Mouse (Mus musculus) right cerebral cortex, postnatal 14 days (tissue): ENCODE measurements around the gene Atp6v1g2.
A peak's percentile ranks its signal among the peaks of the same experiment; 100 is the strongest.
"Not testable (repeated sequence)": the region's sequence is repeated elsewhere in the genome, so short reads cannot be mapped to it uniquely, and the experiment has no call there.

ENCODE experiments used
- DNase-seq: peaks from one replicate; pipeline ENCODE4 v3.0.0; 2022

The Atp6v1g2 gene

DNA sequence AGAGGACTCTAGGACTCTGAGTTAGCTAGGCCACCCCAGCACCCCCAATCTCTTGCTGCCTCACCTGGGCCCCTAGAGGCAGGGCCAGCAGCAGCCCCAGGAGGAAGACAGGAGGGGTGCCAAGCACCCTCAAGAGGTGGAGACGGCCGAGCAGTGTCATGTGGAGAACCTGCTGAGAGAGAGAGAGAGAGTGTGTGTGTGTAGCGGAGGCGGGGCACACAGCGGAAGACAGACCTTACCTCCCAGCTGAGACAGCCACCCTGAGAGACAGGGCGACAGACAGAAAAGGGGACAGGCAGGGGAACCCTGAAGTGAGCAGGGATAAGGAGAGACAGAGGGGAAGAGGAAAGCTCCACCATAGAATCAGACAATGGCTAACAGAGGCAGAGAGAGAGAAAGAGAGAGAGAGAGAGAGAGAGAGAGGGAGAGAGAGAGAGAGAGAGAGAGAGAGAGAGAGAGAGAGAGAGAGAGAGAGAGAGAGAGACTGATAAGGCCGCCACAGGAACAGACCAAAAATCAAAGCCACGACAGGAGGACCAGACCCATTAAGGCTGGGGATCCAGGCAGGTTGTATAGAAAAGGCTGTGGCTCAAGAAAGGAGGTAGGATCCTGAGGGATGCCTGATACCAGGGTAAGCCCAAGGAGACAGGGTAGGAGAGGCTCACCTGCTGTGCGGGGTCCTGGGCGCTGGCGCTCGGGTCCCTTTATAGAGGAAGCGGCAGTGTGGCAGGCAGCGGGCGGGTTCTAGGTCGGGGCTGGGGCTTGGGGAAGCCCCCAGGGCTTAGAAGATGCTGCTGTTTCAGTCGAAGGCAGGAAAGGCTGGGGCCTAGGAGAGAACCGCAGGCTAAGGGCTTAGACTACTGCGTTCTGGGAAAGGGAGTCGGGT lies 28.7 kb upstream of the Atp6v1g2 start, which contains the start of gene Lta:
Lta (minus strand) TSS at position 858 of the 886 bp plus-strand sequence.
- no peak for DNase-seq

DNA sequence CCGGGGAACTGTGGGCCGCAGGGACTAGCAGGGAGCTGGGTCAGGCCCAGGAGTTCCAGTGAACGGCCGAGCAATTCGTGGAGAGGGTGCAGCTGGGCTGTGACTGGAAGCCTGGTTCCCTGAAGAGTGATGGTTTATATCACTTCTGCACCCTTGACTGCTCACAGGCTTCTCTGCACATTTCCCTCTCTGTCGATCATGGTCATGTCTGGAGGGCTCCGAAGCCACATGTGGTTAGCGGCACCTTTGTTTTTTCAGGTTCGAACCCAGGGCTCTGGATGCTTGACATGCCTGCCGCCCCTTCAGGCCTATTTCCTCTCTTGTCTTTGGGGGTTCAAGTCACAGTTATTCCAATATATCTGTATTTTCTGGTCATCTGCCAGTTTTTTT lies 28.1 kb upstream of the Atp6v1g2 start:
- no peak for DNase-seq

DNA sequence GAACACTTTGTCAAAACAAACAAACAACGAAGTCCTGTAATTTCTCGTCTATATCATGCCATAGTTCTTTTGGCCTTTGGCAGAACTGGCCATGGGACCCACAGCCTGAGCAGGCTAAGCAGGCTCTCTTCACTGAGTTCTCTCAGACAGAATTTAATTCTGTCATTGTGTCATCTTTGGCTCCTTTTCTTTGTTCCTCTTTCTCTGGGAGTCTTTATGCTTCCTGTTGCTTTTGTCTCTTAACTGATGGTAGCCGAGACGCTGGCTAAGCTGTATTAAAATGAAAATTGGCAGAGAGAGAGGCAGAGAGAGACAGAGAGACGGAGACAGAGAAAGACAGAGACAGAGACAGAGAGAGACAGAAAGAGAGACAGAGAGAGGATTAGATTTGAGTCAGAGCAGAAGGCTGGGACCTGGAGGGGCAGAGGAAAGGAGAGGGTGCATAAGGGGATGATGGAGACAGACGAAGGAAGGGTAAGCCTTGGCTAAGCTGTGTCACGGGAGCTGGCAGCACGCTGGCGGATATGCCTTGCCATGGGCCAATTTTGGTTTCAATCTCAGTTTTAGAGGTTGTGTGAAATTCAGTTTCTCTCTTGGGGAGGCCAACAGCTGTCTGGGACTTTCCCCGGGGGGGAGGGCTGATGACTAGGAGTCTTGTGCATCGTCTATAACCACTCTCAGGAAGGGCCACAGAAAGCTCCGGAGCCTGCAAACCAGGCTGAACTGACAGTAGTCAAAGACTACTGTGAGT lies 23.5 kb upstream of the Atp6v1g2 start:
- DNase-seq: no peak

DNA sequence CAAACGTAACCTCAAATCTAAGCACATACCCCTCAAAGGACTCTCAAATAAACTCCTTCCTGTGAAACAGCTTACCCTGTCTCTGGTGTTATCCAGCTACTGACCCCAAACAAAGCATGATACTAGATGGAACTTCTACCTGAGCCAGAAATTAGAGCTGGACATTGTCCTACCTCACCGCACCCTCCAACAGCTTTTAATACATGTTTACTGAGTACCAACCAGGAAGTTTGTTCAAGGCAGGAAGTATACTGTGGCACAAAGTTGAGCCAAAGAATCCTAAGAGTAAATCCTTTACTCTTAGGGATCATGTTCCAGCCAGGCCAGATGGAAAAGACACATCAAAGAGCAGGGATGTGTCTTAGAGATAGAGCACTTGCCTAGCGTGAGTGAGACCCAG lies 22.9 kb upstream of the Atp6v1g2 start:
- DNase-seq: no peak

DNA sequence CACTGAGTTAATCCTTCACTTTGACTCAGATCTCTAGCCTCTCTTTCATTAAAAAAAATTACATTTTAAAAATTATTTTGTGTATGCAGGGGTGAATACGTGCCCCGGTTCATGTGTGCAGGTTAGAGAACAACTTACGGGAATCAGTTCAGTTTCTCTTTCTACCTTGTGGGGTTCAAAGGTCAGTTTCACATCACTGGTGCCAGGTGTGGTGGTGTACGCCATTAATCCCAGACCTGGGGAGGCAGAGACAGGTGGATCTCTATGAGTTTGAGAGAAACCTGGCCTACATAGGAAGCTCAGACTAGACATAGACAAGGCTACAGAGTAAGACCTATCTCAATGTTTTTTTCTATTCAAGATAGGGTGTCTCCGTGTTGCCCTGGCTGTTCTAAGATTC lies 20.4 kb upstream of the Atp6v1g2 start:
- no peak for DNase-seq

DNA sequence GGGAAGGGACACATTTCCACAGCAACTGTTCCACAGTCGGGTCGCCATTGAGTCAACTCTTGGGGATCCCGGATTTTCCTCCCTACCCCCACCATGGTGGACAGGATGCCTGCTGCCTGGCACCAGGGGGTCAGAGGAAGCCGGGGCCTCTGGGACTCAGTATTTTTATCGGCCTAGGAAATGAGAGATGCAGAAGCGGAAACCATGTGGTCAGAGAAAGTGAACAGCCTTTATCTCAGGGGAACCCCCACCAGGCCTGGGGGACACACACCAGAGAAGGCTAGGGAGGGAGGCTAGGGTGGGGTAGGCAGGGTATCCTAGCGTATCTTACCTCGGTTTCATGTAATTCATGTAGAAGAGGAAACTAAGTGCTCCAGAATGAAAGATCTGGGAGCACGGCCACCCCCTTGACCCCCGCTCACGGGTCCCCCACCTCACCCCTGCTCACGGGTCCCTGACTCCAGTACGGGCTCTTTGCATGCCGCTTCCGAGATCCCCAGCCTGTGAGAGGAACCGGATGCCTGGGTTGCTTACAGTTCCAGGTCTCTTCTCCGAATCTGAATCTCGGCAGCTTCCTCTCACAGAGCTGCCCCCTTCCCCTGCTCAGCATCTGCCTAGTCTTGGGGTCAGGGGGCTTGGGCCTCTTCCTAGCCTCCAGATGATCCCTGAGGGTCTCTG lies 14.8 kb upstream of the Atp6v1g2 start:
- no peak for DNase-seq

DNA sequence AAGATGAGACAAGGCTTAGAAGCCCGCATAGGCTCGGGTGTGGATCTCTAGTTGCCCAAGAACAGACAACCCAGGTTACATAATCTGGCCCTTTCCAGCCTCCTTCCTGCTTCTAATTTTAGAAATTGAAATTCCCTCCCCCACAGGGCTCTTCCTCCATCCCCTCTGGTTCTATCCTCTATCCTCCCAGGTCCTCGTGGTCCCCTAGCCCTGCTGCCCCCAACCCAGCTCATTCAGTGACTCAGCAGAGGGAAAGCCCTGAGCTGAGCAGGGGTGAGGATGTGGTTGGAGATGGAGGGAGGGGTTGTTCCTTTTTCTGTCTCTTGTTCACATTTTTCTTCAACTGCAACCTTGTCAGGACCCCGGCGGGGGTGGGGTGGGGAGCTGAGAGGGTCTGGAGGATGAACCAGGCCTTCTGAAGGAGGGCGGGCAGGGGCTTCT lies 13.8 kb upstream of the Atp6v1g2 start:
- DNase-seq: no peak

DNA sequence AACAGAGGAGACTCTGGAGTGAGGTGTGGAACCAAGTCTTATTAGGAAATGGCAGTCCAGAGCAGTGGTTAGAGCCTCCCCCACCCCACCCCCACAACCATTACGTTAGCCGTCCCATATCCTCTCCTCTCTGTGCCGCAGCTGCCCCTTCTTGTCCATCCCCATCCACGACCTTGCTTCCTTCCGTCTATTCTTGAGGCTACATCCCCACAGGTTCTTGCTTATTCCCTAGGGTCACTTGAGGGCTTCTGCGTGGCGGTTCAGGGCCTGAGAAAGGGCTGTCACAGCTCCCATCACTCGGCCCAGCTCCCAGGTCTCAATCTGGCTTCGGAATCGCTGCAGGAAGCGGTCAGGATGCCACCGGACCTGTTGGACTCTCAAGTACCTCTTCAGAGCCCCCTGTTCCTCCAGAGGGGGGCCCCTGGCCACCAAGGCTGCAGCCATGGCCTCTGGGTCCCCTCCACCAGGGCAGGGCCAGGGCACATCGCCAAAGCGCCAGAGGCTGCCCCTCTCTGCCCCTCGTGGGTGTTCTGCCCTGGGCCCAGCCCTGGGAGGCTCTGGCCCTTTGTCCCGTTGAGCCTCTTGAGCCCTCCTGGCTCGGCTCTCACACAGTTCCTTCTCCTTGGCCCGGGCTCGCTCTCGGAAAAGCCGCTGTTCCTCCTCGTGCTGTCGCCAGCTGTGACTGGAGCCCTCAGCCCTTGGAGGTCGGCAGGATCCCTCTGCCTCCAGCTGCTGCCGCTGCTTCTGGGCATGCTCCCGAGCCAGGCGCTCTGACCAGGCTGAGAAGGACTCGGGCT lies 13.1 kb upstream of the Atp6v1g2 start, which contains the start of gene Gm16181:
Gm16181 (plus strand) TSS at position 679 of the 797 bp plus-strand sequence.
- DNase-seq: no peak

DNA sequence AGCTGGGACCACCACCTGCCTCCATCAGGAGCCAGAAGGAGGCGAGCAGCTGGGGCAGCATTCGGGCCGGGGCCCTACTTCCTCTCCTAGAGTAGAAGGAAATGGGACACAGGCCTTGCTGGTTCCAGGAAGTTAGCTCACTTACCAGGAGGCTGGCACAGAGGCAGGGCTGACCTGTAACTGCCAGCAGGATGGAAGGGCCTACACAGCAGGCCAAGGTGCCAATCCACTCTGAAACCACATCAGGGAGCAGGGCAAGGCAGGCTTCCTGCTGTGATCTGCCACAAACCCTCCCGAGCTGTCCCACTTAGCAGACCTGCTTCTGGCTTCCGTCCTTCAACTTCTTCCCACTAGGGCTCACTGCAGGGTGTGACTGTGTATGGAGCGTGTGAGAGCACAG lies 11.2 kb upstream of the Atp6v1g2 start:
- no peak for DNase-seq

DNA sequence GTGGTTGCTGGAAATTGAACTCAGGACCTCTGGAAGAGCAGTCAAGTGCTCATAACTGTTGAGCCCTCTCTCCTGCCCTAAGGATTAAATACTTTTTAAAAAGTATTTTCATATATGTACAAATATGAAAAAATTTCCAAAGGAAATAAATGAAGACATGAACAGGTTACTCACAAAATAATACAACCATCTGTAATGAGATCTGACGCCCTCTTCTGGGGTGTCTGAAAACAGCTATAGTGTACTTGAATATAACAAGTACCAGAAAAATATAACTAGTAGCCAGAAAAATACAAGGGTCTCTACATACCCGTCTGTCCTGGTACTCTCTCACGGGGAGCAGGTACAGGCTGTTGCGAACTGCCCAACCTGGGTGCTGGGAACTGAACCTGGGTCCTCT lies 8.8 kb upstream of the Atp6v1g2 start:
- DNase-seq: no peak

DNA sequence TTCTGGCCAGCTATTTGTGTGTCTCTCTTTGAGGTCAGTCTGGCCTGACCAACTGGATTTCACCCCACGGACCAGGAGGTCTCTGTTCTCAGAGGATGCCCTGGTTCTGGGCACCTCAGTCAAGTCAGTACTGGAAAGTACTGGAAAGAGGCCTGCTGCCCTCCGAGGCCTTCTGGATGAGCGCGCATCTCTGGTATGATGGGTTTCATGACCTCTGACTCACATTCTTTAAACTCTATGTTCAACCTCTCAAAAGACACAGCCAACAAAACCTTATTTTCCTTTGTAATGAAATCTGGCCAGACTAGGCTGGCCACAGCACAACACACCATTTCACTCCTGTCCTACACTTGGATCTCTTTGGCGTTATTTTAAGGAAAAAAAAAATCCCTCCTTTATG lies 8.0 kb upstream of the Atp6v1g2 start:
- no peak for DNase-seq

DNA sequence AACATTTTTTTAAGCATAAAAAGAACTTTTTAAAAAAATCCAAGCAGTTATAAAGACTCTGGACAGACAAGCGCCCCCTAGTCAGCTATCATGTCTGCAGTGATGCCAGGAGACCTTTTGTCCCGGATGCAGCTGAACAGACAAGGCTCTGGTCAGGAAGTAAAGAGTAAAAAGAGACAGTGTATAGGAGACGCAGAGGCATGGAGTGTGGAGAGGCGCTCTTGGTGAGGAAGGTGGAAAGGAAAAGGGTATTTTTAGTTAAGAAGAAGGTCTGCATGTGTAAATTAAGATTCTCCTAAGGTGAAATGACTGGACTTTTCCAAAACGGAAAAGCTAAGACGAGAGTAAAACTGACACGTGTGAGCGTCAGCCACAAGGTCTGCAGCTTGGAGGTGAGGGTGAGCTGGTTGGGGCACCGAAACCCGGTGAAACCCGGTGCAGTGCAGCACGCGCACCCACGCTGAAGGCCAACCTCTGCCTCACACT lies 6.9 kb upstream of the Atp6v1g2 start:
- no peak for DNase-seq

DNA sequence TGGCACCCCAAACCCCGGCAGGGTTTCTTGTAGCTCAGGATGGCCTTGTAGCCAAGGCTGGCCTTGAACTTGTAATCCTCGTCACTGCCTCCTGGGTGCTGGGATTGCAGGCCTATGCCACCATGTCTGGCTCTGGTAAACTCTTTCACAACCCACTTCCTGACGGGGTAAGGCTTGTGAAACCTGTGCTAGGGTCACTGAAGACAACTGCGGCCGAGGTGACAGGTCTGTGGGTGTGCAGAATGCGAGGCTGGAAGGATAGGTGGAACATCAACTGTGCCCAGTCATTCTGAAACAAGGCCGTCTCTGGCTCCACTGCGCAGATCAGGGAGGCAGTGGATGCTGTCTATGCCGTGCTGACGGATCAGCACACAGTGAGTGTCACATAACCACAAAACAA lies 2.4 kb upstream of the Atp6v1g2 start:
- no peak for DNase-seq

DNA sequence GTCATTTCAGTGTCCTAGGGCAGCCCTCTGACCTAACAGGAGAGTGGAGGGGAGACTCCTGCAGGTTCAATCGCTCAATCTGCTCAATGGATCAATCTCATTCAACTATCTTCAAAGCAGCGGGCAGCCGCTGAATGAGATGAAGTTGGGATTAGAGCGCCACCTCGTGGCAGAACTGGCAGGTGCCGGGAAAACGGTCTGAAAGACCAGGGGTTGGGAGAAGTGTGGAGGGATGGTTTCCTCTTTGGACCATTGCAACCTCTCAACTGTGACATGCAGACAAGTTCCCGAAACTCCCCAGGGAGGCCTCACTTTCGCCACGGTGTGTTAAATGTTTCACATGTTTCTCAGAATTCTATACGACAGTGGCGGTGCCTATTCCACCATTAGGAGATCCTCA lies 1.4 kb upstream of the Atp6v1g2 start:
- peak; percentile 87 for DNase-seq

DNA sequence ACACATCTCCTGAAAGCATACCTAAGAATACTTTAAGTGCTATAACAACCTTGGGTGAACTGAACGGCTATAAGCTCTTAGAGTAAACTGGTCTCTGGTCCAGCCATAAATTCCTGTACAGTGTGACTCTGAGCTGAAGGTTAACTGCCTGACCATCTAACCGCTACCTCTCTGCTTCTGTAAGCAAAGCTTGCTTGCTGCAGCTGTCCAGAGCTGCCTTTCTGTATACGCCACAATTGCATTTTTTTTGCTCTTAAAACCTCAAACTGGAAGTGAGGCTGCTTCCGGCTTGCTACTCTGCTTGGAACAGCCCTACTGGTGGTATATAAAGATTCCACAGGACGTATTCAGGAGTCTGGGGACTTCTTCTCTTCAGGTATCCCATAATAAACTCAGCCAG lies 801 bp upstream of the Atp6v1g2 start:
- DNase-seq: no peak

DNA sequence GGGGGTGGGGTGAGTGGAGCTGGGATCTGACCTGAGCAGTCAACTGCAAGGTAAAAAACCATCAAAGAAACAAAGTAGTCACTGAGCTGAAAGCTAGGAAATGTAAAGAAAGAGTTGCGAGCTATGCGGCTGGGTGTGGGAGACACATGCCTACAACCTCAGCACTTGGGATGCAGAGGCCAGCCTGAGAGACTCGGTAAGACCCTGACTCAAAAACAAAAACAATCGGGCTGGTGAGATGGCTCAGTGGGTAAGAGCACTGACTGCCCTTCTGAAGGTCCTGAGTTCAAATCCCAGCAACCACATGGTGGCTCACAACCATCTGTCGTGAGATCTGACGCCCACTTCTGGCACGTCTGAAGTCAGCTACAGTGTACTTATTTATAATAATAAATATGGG lies 630 bp downstream of the Atp6v1g2 start:
- not testable (repeated sequence) for DNase-seq

DNA sequence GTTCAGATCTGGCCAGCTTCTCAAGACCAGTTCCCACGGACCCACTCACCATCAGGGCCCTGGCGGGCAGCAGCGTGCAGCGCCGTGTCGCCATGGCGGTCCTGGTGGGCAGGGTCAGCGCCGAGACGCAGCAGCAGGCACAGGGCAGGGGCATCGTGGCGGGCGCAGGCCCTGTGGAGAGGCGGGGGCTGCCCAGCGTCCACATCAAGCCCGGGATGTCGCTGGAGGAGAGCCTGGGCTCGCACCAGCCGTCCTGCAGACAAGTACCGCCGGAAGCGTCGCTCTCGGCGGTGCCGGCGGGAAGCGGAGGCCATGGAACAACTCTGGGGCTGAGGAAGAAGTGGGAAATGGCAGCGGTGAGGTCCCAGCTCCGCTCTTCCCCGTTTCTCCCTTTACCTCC lies 1.4 kb downstream of the Atp6v1g2 start:
- DNase-seq: no peak

DNA sequence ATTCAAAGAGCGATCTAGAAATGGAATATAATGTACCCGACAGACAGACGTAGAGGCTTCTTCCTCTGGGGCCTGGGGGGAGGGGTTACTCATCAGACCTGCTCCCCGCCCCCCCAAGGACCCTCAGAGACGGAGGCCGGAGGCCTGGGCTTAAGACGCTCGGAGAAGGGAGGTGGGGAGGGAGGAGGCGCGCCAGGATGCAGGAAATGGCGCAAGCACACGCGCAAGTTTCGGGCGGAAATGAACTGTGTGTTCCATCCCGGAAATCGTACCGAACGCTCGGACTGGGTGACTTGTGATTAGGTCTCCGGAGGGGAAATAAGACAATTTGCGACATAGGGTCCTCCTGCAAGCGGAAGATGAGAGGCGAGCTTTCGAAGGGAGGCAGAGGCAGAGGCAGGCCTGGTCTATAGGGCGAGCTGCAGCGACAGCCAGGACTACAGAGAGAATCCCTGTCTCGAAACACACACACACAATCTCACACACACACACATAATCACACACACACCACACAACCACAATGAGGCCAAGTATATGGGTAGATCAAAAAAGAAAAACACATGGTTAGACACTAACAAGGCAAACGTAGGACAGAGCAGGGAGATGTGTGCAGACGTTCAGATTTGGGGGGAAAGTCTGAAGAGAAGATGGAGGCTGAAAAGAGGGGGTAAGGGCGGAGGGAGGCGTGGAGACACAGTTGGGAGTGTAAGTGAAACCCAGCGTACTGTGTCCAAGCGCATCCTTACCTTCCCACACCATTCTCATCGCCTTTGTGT lies 2.3 kb downstream of the Atp6v1g2 start, which contains the start of gene Nfkbil1:
Nfkbil1 (minus strand) TSS at position 179 of the 776 bp plus-strand sequence.
- DNase-seq: peak; percentile 89

DNA sequence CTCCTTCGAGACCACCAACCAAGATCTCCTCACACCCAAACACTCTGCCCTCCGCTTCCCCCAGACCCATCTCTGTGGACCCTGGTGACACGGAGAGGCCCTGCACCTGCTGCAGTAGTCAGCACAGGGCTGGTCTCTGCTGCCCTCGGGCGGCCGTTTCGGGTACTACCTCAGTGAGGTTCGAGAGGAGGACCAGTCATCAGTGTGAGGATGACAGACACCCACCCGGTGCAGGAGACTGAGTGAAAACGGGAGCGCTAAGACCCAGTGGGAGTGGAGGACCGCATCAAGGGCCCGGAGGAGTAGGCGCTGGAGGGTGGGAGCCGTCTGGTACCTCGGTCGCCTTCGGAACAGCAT lies 2.9 kb downstream of the Atp6v1g2 start:
- peak; percentile 99 for DNase-seq

DNA sequence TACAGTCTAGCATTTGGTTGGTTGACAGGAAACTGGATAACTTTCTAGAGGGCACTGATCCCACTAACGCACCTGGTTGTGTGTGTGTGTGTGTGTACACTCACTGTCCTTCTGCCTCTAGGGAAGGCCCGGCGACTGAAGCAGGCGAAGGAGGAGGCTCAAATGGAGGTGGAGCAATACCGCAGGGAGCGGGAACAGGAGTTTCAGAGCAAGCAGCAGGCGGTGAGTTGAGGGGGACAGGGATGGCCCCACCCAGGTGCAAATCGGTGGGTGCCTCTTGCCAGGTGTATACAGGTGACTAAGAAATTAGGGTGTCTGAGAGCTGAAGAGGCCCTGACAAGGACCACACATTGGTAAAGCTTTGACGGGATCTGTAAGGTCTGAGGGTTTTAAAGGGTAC lies 3.5 kb downstream of the Atp6v1g2 start:
- DNase-seq: no peak

DNA sequence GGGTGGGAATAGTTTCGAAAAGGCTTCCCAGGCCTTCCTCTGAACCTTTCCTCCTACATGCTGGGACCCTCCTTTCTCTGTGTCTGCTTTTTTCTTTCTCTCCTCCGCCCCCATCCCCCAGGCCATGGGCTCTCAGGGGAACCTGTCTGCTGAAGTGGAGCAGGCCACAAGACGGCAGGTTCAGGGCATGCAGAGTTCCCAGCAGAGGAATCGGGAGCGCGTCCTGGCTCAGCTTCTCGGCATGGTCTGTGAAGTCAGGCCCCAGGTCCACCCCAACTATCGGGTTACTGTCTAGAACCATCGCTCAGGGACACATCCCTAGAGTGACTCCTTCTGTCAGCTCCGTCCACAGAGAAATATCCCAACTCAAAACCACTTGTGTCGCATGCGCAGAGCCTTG lies 4.0 kb downstream of the Atp6v1g2 start:
- no peak for DNase-seq

DNA sequence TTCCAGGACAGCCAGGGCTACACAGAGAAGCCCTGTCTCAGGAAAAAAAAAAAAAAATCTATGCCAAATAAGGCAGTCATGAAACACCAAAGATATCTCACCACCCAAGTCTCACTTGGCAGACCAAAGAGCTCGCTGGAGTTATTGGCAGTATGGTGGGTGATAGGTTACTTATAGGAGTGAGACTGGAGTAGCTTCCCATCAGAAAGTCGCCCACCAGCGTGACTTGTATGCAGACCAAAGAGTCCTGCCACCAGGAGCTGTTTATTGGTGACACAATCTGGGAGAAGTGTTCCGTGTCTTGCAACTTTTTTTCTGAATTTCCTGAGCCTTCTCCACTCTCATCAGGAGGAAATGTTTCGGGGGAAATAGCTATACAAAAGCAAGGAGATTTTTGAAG lies 6.2 kb downstream of the Atp6v1g2 start:
- no peak for DNase-seq
